In genomic region chr5:46406404-46406803, GRCm38 (mm10) we compare ENCODE assay signal across 14 mouse cellular contexts.
DNase-seq lines count a peak whose midpoint lies in the region; ATAC-seq and TF ChIP-seq lines count a peak whose summit lies in the region.
"Had no signal": no experiment of that assay in that cellular context is flagged by ENCODE, and none has a peak within 500 bp of the region (broad histone marks: within the 10 kb centered on the region; RNA-seq: fewer than 3 reads in every experiment).

No protein-coding gene starts in this region.

- H3K27me3 ChIP-seq in forebrain, postnatal 0 days (ENCODE audit: insufficient read depth, low read length): no peaks in the 10 kb centered on the region
- no peaks in the 10 kb centered on the region for H3K27me3 ChIP-seq in forebrain, embryonic 10.5 days (ENCODE audit: poor library complexity, severe bottlenecking)
- peaks cover 0 to 1% of the 10 kb centered on the region in 2 experiments; a peak in 1 of 4 replicates for H3K27me3 ChIP-seq in MEL (ENCODE audit: control insufficient read depth in 1 of 2, insufficient read depth in 2 of 2, low read length in 2 of 2)
- no peaks in the 10 kb centered on the region for H3K27me3 ChIP-seq in limb, embryonic 10.5 days (ENCODE audit: low read depth, poor library complexity, severe bottlenecking)
- H3K27me3 ChIP-seq: CH12.LX; embryonic facial prominence, embryonic 15.5 days; hindbrain, embryonic 15.5 days; limb, embryonic 13.5 days had no signal

- no peaks in the 10 kb centered on the region for H3K9me3 ChIP-seq in forebrain, postnatal 0 days (ENCODE audit: low read length)
- H3K9me3 ChIP-seq in forebrain, embryonic 10.5 days: no peaks in the 10 kb centered on the region
- no peaks in the 10 kb centered on the region for H3K9me3 ChIP-seq in MEL (replicated peaks; ENCODE audit: insufficient read depth, low read length)
- H3K9me3 ChIP-seq in limb, embryonic 10.5 days (replicated peaks): no peaks in the 10 kb centered on the region
- H3K9me3 ChIP-seq: embryonic facial prominence, embryonic 15.5 days; heart, embryonic 10.5 days; hindbrain, embryonic 15.5 days; limb, embryonic 13.5 days had no signal

- TF ChIP-seq RAD21 in MEL (IDR thresholded peaks at IDR 0.05; ENCODE audit: low read depth, low read length): peak; percentile 58

- TF ChIP-seq CTCF in forebrain, postnatal 0 days (IDR thresholded peaks at IDR 0.05; ENCODE audit: low read depth): peak; percentile 59
- peak; percentile 49 for TF ChIP-seq CTCF in left cerebral cortex, adult 2 months (IDR thresholded peaks at IDR 0.05)
- TF ChIP-seq CTCF in MEL (IDR thresholded peaks at IDR 0.05 in 2 of 3, conservative IDR thresholded peaks at IDR 0.05 in 1 of 3; ENCODE audit: control insufficient read depth in 1 of 3, insufficient read depth in 1 of 3, low read depth in 2 of 3, low read length in 3 of 3, poor library complexity in 1 of 3, severe bottlenecking in 1 of 3): peak in 2 of 3 experiments; percentile 37 to 39; a peak in 3 of 6 replicates
- TF ChIP-seq CTCF in cortical plate, adult 2 months (IDR thresholded peaks at IDR 0.05; ENCODE audit: extremely low read depth, insufficient read depth, low read length): peak; percentile 32; the same call in 1 of the 2 replicates

- no peak for TF ChIP-seq EP300 in MEL (IDR thresholded peaks at IDR 0.05; ENCODE audit: low read depth in 1 of 2, low read length in 2 of 2)

- H3K4me1 ChIP-seq in forebrain, postnatal 0 days (ENCODE audit: insufficient read depth): no peaks in the 10 kb centered on the region
- H3K4me1 ChIP-seq in forebrain, embryonic 10.5 days: no peaks in the 10 kb centered on the region
- no peaks in the 10 kb centered on the region for H3K4me1 ChIP-seq in MEL (ENCODE audit: control insufficient read depth in 1 of 2, insufficient read depth in 2 of 2, low read length in 2 of 2)
- no peaks in the 10 kb centered on the region for H3K4me1 ChIP-seq in cortical plate, adult 2 months (ENCODE audit: control insufficient read depth, insufficient read depth, low read length)
- H3K4me1 ChIP-seq in limb, embryonic 10.5 days: no peaks in the 10 kb centered on the region
- H3K4me1 ChIP-seq: embryonic facial prominence, embryonic 15.5 days; heart, embryonic 10.5 days; hindbrain, embryonic 15.5 days had no signal

- no peak for ATAC-seq in forebrain, postnatal 0 days
- no peak for ATAC-seq in erythroid progenitor cell, adult 5-6 weeks (replicated peaks; ENCODE audit: low FRiP score, poor library complexity, severe bottlenecking)
- ATAC-seq: activated CD4-positive, CD25-positive, alpha-beta regulatory T cell, adult 4 months had no signal

- no peak overlapping the region for H3K27ac ChIP-seq in forebrain, postnatal 0 days (ENCODE audit: low read depth, low read length)
- no peak overlapping the region for H3K27ac ChIP-seq in forebrain, embryonic 10.5 days
- H3K27ac ChIP-seq in left cerebral cortex, adult 2 months: no peak overlapping the region
- no peak overlapping the region for H3K27ac ChIP-seq in MEL (ENCODE audit: control insufficient read depth, low read depth, low read length)
- H3K27ac ChIP-seq in cortical plate, adult 2 months (ENCODE audit: insufficient read depth, low read length): no peak overlapping the region
- H3K27ac ChIP-seq in limb, embryonic 10.5 days: no peak overlapping the region
- H3K27ac ChIP-seq: embryonic facial prominence, embryonic 15.5 days; heart, embryonic 10.5 days; hindbrain, embryonic 15.5 days; limb, embryonic 13.5 days had no signal

- no peak overlapping the region for H3K4me3 ChIP-seq in forebrain, postnatal 0 days (ENCODE audit: low read depth, low read length)
- H3K4me3 ChIP-seq in forebrain, embryonic 10.5 days: no peak overlapping the region
- H3K4me3 ChIP-seq in left cerebral cortex, adult 2 months: no peak overlapping the region
- H3K4me3 ChIP-seq in MEL (ENCODE audit: control insufficient read depth in 1 of 2, insufficient read depth in 1 of 2, low read depth in 2 of 2, low read length in 2 of 2): no peak overlapping the region
- no peak overlapping the region for H3K4me3 ChIP-seq in cortical plate, adult 2 months (ENCODE audit: insufficient read depth, low read length)
- no peak overlapping the region for H3K4me3 ChIP-seq in limb, embryonic 10.5 days
- H3K4me3 ChIP-seq: embryonic facial prominence, embryonic 15.5 days; heart, embryonic 10.5 days; hindbrain, embryonic 15.5 days; limb, embryonic 13.5 days had no signal

- no peaks in the 10 kb centered on the region for H3K36me3 ChIP-seq in forebrain, postnatal 0 days (ENCODE audit: insufficient read depth)
- no peaks in the 10 kb centered on the region for H3K36me3 ChIP-seq in forebrain, embryonic 10.5 days (replicated peaks)
- H3K36me3 ChIP-seq in MEL (ENCODE audit: control insufficient read depth in 1 of 2, insufficient read depth in 2 of 2, low read length in 2 of 2): no peaks in the 10 kb centered on the region
- H3K36me3 ChIP-seq in limb, embryonic 10.5 days: no peaks in the 10 kb centered on the region
- H3K36me3 ChIP-seq: embryonic facial prominence, embryonic 15.5 days; heart, embryonic 10.5 days; hindbrain, embryonic 15.5 days; limb, embryonic 13.5 days had no signal

- WGBS in forebrain, postnatal 0 days: 31% methylated on average over 3 of the region's 3 CpGs
- 59% methylated on average over 3 of the region's 3 CpGs for WGBS in forebrain, embryonic 10.5 days
- WGBS in limb, embryonic 10.5 days: 52% methylated on average over 3 of the region's 3 CpGs

- no peaks in the 10 kb centered on the region for H3K79me2 ChIP-seq in MEL (ENCODE audit: control insufficient read depth, insufficient read depth, low read length, poor library complexity)

- intact Hi-C loops in left cerebral cortex, adult 2 months (cut with DNase I): no loop called here

- DNase-seq in forebrain, postnatal 0 days: peak; percentile 20
- no peak for DNase-seq in forebrain, embryonic 10.5 days (ENCODE audit: extremely low spot score, low spot score)
- DNase-seq in left cerebral cortex, adult 2 months (ENCODE audit: extremely low spot score in 1 of 2, low spot score in 2 of 2): no peak
- DNase-seq in left cerebral cortex, adult 18-20 months (ENCODE audit: low spot score in 2 of 2): no peak
- DNase-seq in MEL (ENCODE audit: low read depth, low spot score): peak; percentile 13
- DNase-seq in limb, embryonic 10.5 days (ENCODE audit: low spot score): no peak

- no peak for TF ChIP-seq POLR2A in MEL (IDR thresholded peaks at IDR 0.05; ENCODE audit: control insufficient read depth in 1 of 2, insufficient read depth in 1 of 2, low read depth in 1 of 2, low read length in 2 of 2, poor library complexity in 1 of 2)
- no peak for TF ChIP-seq POLR2A in cortical plate, adult 2 months (IDR thresholded peaks at IDR 0.05; ENCODE audit: extremely low read depth, insufficient read depth, low read length)

- H3K4me2 ChIP-seq in forebrain, postnatal 0 days (ENCODE audit: low read depth): no peak overlapping the region
- H3K4me2 ChIP-seq: embryonic facial prominence, embryonic 15.5 days; hindbrain, embryonic 15.5 days; limb, embryonic 13.5 days had no signal

- H3K9ac ChIP-seq in forebrain, postnatal 0 days: no peak overlapping the region
- no peak overlapping the region for H3K9ac ChIP-seq in MEL (ENCODE audit: control insufficient read depth, low read depth, low read length, poor library complexity, severe bottlenecking)
- H3K9ac ChIP-seq: embryonic facial prominence, embryonic 15.5 days; hindbrain, embryonic 15.5 days; limb, embryonic 13.5 days had no signal

TF ChIP-seq in MEL, 35 proteins besides CTCF, POLR2A, EP300 and RAD21:
- TF ChIP-seq SMC3 (IDR thresholded peaks at IDR 0.05; ENCODE audit: low read depth, low read length) (peak; percentile 26; the same call in 1 of the 2 replicates), ZC3H11A (IDR thresholded peaks at IDR 0.05; ENCODE audit: low read depth, low read length) (no peak)

Comparison
In these comparisons a context has a peak if more than half of its experiments do, and no peak if none do; other contexts are left out.
1. DNase-seq: peak in forebrain, postnatal 0 days (single experiment) and MEL (single experiment); none in forebrain, embryonic 10.5 days (single experiment), left cerebral cortex, adult 2 months (0 of 2), left cerebral cortex, adult 18-20 months (0 of 2) and limb, embryonic 10.5 days (single experiment).
2. Peak in every context shown above with its lines, with median percentiles within 50 percentile points of each other: CTCF ChIP-seq.